Mouse (Mus musculus) T-helper 17 cell (primary cell): ENCODE data around the gene Stum.

Experiments used
- in situ Hi-C, 2 experiments: fragments of 300-600 bp; cut with MboI, MseI; formaldehyde crosslinking; loops; 1 replicate in 1 of 2; 2 replicates in 1 of 2; pipeline ENCODE4 v1.15.1; 2025; ENCODE audit warnings: high pct_unique_total_duplicates in 2 of 2

Gene Stum

GRCm38 (mm10) chr1:180431833-180432232, 51.5 kb downstream of the Stum start:
- in situ Hi-C loops, result loop anchor here in 1 of 2 experiments (5.0 to 10.0 kb wide), 2 partner anchors 53 to 335 kb away; partner anchors contain the start of gene Stum

GRCm38 (mm10) chr1:180429819-180430218, 53.5 kb downstream of the Stum start:
- in situ Hi-C loops, result loop anchor here in 1 of 2 experiments (5.0 to 10.0 kb wide), 2 partner anchors 55 to 337 kb away; partner anchors contain the start of gene Stum

DNA sequence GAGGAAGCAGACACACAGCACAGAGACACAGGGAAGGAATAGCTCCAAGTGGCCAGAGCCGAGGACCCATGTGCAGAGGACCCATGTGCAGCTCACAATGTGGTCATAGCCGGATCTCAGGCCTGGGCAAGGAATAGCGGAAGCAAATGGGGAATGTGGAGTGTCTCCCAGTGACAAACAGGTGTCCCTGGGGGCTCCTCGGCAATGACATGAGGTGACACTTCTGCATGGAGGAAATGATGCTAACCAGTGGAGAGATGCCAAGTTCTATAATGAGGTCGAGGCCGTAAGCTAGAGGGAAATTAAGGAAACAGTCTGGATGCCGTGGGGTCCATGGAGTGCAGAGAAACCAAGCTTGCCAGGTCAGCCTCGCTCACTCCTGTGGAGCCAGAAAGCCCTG, 54.4 kb downstream of the Stum start:
- in situ Hi-C loops, result no loop called here

- in situ Hi-C loops, result no loop called here
Measured at GRCm38 (mm10) chr1:180428101-180428712, 55.1 kb downstream of the Stum start.

- in situ Hi-C loops, result no loop called here
Measured at GRCm38 (mm10) chr1:180427685-180428084, 55.6 kb downstream of the Stum start.

DNA sequence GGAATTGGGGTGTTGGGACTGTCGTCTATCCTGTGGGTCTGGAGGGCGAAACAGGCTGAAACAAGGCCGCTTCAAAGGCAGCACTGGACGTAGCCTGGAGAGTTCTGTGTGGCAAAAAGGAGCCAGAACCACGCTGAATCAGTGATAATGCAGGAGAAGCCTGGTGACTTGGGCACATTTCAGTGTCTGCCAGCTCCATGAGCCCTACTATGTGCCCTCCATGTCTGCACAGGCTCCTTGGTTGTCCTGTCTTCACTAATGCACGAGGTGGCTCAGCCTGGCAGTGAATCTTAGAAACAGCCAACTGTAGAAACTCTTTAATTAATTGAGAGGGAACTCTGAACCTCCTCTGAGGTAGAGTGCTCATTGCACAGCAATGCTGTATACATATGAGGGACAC, 56.9 kb downstream of the Stum start:
- in situ Hi-C loops, result no loop called here

DNA sequence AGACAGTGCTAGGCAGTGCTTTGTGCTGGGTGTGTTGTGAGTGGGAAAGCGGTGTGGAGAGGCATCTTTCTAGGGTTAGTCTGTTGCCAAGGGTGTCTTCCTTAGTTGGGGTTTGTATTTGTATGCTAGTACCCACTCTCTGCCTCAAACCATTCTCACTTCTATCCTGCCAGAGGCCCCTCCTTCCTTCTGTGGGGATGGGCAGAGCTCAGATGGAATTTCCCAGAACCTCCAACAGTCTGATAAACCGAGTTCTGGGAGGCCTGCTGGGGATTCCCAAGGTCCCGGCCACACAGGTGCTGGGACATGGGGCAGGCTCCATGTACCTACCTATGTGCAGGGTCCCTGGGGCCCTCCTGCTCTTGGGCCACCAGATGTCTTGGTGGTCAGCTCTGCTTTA, 59.4 kb downstream of the Stum start:
- in situ Hi-C loops, result loop anchor here in 1 of 2 experiments (5.0 kb wide), 1 partner anchor 97 kb away; no protein-coding TSS in a partner anchor

- in situ Hi-C loops, result loop anchor here in 1 of 2 experiments (5.0 kb wide), 1 partner anchor 96 kb away; no protein-coding TSS in a partner anchor
Measured at GRCm38 (mm10) chr1:180423008-180423639, 60.2 kb downstream of the Stum start.

- in situ Hi-C loops, result loop anchor here in 1 of 2 experiments (5.0 kb wide), 1 partner anchor 95 kb away; no protein-coding TSS in a partner anchor
Measured at GRCm38 (mm10) chr1:180422076-180422828, 61.1 kb downstream of the Stum start.

- in situ Hi-C loops, result loop anchor here in 1 of 2 experiments (5.0 kb wide), 1 partner anchor 94 kb away; no protein-coding TSS in a partner anchor
Measured at GRCm38 (mm10) chr1:180421165-180421909, 62.0 kb downstream of the Stum start.

- in situ Hi-C loops, result loop anchor here in 1 of 2 experiments (5.0 kb wide), 1 partner anchor 93 kb away; no protein-coding TSS in a partner anchor
Measured at GRCm38 (mm10) chr1:180420496-180421164, 62.7 kb downstream of the Stum start.

GRCm38 (mm10) chr1:180419059-180419458, 64.2 kb downstream of the Stum start:
- in situ Hi-C loops, result no loop called here

DNA sequence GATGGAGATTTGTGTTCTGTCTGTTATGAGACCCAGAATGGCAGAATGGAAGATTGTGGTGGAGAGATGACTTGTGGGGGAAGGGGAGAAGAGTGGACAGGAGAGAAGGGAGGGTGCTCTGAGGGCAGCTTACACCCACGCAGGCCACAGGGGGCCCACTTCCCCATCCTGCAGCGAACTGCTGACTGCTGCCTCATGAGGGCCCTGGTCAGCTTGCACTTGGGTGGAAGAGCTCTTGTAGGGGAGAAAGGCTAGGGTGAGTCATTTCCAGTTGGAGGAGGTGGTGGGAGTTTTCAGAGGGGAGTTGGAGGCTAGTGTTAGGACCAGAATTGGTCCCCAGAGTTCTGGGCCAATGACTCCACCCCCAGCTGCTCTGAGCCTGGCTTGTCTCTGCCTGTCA, 66.2 kb downstream of the Stum start:
- in situ Hi-C loops, result no loop called here

DNA sequence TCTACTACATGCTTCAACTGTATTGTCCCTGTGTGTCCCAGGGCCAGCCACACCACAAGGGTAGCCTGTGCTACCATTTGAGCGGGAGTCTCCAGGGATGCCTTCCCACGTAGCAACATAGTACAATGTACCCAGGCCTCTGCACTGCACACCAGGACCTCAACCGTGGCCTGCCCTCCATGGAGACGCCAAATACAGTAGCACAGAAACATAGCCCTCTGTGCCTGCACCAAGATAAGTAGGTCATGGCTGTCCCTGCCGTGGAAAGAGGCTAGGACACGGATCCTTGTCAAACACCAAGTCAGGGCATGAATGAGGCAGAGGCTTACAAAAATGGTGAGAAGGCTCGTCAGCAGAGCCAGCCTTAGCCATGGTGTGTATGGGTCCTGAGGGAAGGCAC, 67.5 kb downstream of the Stum start:
- in situ Hi-C loops, result no loop called here

DNA sequence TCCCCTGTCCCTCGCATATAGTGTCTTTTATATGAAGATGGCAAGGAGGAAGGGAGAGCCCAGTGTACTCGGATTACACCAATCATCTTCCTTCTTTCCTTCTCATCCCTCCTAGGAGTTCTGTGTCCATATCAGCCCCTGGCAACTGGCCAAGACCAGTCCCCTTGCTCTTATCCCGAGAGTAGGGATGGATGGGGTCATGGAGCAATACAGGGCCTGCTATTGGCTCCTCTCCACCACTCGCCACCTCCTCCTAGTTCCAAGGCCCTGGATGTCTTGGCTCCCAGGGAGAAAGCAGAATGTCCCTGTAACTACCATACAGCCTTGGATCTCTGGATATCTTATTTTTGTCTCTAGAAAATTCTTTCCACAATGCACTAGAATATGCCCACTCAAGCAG, 68.2 kb downstream of the Stum start:
- in situ Hi-C loops, result no loop called here

DNA sequence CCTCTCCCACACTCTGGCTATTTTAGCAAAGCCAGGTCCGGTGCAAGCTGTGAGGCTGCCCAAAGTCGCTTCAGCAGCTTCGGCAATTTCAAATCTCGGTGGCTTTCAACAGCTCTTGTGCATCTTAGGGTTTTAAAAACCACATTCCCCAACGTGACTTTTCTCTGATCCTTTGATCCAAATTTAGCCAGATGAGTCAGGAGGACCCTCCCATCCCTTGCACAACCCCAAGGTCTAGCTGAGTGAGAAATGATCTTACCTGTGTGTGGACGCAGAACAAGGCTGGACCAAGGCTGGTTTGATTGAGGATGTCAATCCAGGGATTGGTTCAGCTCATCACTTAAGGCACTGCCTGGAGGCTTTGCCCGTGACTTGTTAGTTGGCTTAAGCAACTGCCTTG, 73.0 kb downstream of the Stum start:
- in situ Hi-C loops, result no loop called here

- in situ Hi-C loops, result loop anchor here (5.0 kb wide), 1 partner anchor 137 kb away; no protein-coding TSS in a partner anchor
Measured at GRCm38 (mm10) chr1:180409771-180410170, 73.5 kb downstream of the Stum start.

DNA sequence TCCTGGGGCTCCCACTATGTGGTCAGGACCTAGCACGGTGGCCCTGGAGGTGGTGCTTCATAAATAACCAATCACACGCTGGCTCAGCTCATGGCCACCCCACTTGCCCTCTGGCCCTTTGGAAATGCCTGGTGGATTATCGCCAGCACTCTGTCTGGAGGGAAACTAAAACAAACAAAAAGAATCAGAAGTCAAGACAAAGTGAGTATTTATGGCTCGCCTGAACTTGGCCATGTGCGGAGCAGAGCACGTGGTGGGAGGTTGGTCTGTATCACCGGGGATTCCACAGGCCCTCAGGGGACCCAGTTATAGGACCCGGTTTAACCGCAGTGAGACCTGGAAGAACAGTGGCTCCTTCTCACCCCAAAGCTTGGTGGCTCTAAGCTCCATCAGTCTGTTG, 74.5 kb downstream of the Stum start:
- in situ Hi-C loops, result loop anchor here (5.0 kb wide), 1 partner anchor 137 kb away; no protein-coding TSS in a partner anchor

DNA sequence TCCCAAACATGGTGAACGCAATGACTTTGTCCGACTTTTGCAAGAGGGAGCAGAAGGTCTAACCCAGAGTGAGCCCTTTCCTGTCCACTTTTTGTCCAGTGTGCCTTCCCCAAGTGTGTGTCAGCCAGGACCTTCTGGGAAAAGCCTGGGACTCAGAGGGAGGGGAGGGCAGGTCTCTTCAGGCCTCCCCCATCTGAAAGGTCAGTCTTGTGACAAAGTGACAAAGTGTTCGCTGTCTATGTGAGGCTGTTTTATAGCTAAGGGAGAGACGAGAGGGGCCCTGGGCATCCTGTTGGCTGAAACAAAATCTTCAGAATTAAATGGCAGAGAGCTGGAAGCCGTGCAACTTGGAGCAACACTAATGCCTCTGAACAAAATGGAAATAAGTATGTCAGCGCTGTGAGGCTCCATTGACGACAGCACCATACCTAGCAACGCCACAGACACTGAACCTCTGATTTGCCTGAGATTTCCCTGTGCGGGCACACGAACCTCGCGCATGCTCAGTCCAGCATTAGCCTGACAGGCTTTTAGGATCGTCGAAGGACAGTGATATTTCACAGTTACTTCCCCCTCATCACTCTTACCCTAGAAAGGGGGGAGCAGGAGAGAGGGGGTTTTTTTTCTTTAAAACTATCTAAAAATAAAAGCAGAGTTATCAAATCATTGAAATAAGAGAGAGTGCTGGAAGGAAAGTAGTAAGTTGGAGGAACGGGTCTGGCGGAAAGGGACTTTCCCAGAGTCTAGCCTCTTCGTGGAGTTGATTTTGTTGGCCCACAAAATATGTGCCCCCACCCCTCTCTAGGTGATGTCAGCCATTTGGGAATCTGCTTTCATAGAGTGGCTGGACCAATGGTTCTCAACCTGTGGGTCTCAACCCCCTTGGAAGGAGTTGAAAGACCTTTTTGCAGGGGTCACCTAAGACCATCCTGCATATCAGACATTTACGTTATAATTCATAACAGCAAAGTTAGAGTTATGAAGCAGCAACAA, 75.3 kb downstream of the Stum start:
- in situ Hi-C loops, result loop anchor here (5.0 kb wide), 1 partner anchor 136 kb away; no protein-coding TSS in a partner anchor
